Mouse (Mus musculus) limb, embryonic 14.5 days (tissue): ENCODE data around the gene Tubb2b. TPM values are rescaled to one million over a fixed set of nuclear protein-coding genes. Genes with fewer than 3 reads are reported as not detected.

Source experiments
- ATAC-seq: fragments of 200-750 bp; cut with Nextera tagmentation; 2 replicates; pipeline ENCODE4 v1.8.0; 2017; ENCODE audit warnings: low read depth, moderate number of reproducible peaks, moderate TSS enrichment; ENCODE audit not compliant: low FRiP score
- DNase-seq: peaks from one replicate; pipeline ENCODE4 v3.0.0-alpha.2; 2015; ENCODE audit warnings: low spot score
- H3K27ac ChIP-seq: fragments of 300-500 bp; sonication (generic); replicated peaks from 2 replicates; pipeline ENCODE4 v1.5.1; 2014; ENCODE audit warnings: low read depth, mild to moderate bottlenecking, low read length, moderate library complexity, mixed read lengths
- H3K27me3 ChIP-seq: fragments of 300-500 bp; sonication (generic); 2 replicates; pipeline ENCODE4 v1.6.1; 2014; ENCODE audit warnings: low read length, mixed read lengths; ENCODE audit not compliant: control insufficient read depth, insufficient read depth
- H3K36me3 ChIP-seq: fragments of 300-500 bp; sonication (generic); 2 replicates; pipeline ENCODE4 v1.6.1; 2014; ENCODE audit warnings: mild to moderate bottlenecking, low read length, moderate library complexity, mixed read lengths; ENCODE audit not compliant: control insufficient read depth, insufficient read depth
- H3K4me1 ChIP-seq: fragments of 300-500 bp; sonication (generic); 2 replicates; pipeline ENCODE4 v1.6.1; 2014; ENCODE audit warnings: antibody characterized with exemption, low read length, mixed read lengths; ENCODE audit not compliant: control insufficient read depth, insufficient read depth
- H3K4me2 ChIP-seq: fragments of 300-500 bp; sonication (generic); replicated peaks from 2 replicates; pipeline ENCODE4 v1.6.1; 2014; ENCODE audit warnings: low read depth, mild to moderate bottlenecking, low read length, moderate library complexity; ENCODE audit not compliant: severe bottlenecking
- H3K4me3 ChIP-seq: fragments of 300-500 bp; sonication (generic); replicated peaks from 2 replicates; pipeline ENCODE4 v1.5.1; 2014; ENCODE audit warnings: low read length
- H3K9ac ChIP-seq: fragments of 300-500 bp; sonication (generic); 2 replicates; pipeline ENCODE4 v1.6.1; 2014; ENCODE audit warnings: mild to moderate bottlenecking, low read depth, low read length, moderate library complexity; ENCODE audit not compliant: severe bottlenecking
- H3K9me3 ChIP-seq: fragments of 300-500 bp; sonication (generic); 2 replicates; pipeline ENCODE4 v1.6.1; 2016; ENCODE audit warnings: low read length; ENCODE audit not compliant: control insufficient read depth
- POLR2A ChIP-seq: fragments of 200-500 bp; IDR thresholded peaks from 2 replicates; pipeline ENCODE4 v1.8.0; 2012; ENCODE audit warnings: inconsistent platforms, mild to moderate bottlenecking, moderate library complexity, borderline replicate concordance; ENCODE audit not compliant: insufficient read depth, insufficient read length; ENCODE audit errors: extremely low read depth
- WGBS: fragments of 180-500 bp; shearing (Covaris S2); extraction: QIAGEN DNeasy Blood & Tissue Kit; methylation state at CpG from one replicate; pipeline ENCODE4 v1.1.7; 2014; 5-methylcytosine and 5-hydroxymethylcytosine counted together
- polyA plus RNA-seq, 2 experiments: library from polyadenylated mRNA; depleted of rRNA in 1 of 2; stranded (reverse) in 1 of 2; unstranded in 1 of 2; fragments of >200 nt; fragmentation: Nextera tagmentation in 1 of 2; extraction: Ambion mirVana in 1 of 2; gene quantifications; 2 replicates each; pipeline versions ENCODE4 v1.2.1 to v1.2.3; 2012 to 2014

Tubb2b gene
- polyA plus RNA-seq, 2 experiments, result 28.5 to 376 TPM

- Histone ChIP-seq H3K4me1 (peaks cover 16% of the 10 kb centered on the region), H3K36me3 (peaks cover 12% of the 10 kb centered on the region; the same call in 1 of the 2 replicates), H3K27ac (0 out of 2 replicates have a peak within 1 kb of the TSS, but pooled peaks have one; percentile 22), H3K27me3 (no peaks in the 10 kb centered on the region), H3K4me2 (peak within 1 kb of the TSS; percentile 79), H3K9me3 (no peaks in the 10 kb centered on the region), H3K9ac (peak within 1 kb of the TSS; percentile 78), H3K4me3 (peak within 1 kb of the TSS; percentile 75)
- DNase-seq (peak; percentile 86), ATAC-seq (peak; percentile 93)
- under 1% methylated on average over 42 of the region's 45 CpGs for WGBS
- TF ChIP-seq POLR2A, result peak; percentile 88; the same call in 1 of the 2 replicates
Measured at GRCm38 (mm10) chr13:34077492-34078271, 52.6 kb downstream of the Tubb2b start, which contains the start of gene Tubb2a. Gene Tubb2a (minus strand): TSS chr13:34078007.

Other genes with a start within 250 kb of the Tubb2b start
- 0.25 and 0.27 TPM in 2 replicates for gene Serpinb6c, start 224.8 kb downstream of the Tubb2b start, polyA plus RNA-seq (2012; rRNA removed)
- 0.54 and 0.80 TPM in 2 replicates for gene Serpinb6c, start 224.8 kb downstream of the Tubb2b start, polyA plus RNA-seq (2014; fragmentation: Nextera tagmentation; extraction: Ambion mirVana)
- 8.1 and 10.1 TPM in 2 replicates for gene Nqo2, start 165.8 kb downstream of the Tubb2b start, polyA plus RNA-seq (2012; rRNA removed)
- gene Nqo2, start 165.8 kb downstream of the Tubb2b start, polyA plus RNA-seq (2014; fragmentation: Nextera tagmentation; extraction: Ambion mirVana), result 15.4 and 16.1 TPM in 2 replicates
- 8.7 and 10.7 TPM in 2 replicates for gene Ripk1, start 128.1 kb downstream of the Tubb2b start, polyA plus RNA-seq (2012; rRNA removed)
- gene Ripk1, start 128.1 kb downstream of the Tubb2b start, polyA plus RNA-seq (2014; fragmentation: Nextera tagmentation; extraction: Ambion mirVana), result 16.1 and 17.1 TPM in 2 replicates
- gene Serpinb6a, start 127.7 kb downstream of the Tubb2b start, polyA plus RNA-seq (2012; rRNA removed), result 58.0 and 61.7 TPM in 2 replicates
- 83.2 and 85.5 TPM in 2 replicates for gene Serpinb6a, start 127.7 kb downstream of the Tubb2b start, polyA plus RNA-seq (2014; fragmentation: Nextera tagmentation; extraction: Ambion mirVana)
- gene Bphl, start 92.9 kb downstream of the Tubb2b start, polyA plus RNA-seq (2012; rRNA removed), result 34.4 and 37.9 TPM in 2 replicates
- gene Bphl, start 92.9 kb downstream of the Tubb2b start, polyA plus RNA-seq (2014; fragmentation: Nextera tagmentation; extraction: Ambion mirVana), result 44.3 and 49.9 TPM in 2 replicates
- gene Tubb2a, start 52.5 kb downstream of the Tubb2b start, polyA plus RNA-seq (2012; rRNA removed), result 328 and 445 TPM in 2 replicates
- gene Tubb2a, start 52.5 kb downstream of the Tubb2b start, polyA plus RNA-seq (2014; fragmentation: Nextera tagmentation; extraction: Ambion mirVana), result 150 and 170 TPM in 2 replicates
- 133 and 153 TPM in 2 replicates for gene Psmg4, start 32.5 kb upstream of the Tubb2b start, polyA plus RNA-seq (2012; rRNA removed)
- gene Psmg4, start 32.5 kb upstream of the Tubb2b start, polyA plus RNA-seq (2014; fragmentation: Nextera tagmentation; extraction: Ambion mirVana), result 75.5 and 83.8 TPM in 2 replicates
- 16.6 and 22.5 TPM in 2 replicates for gene Slc22a23, start 214.7 kb upstream of the Tubb2b start, polyA plus RNA-seq (2012; rRNA removed)
- 6.4 and 8.5 TPM in 2 replicates for gene Slc22a23, start 214.7 kb upstream of the Tubb2b start, polyA plus RNA-seq (2014; fragmentation: Nextera tagmentation; extraction: Ambion mirVana)